Mouse (Mus musculus) stomach, postnatal 0 days (tissue): ENCODE measurements around the gene Zfp622. TPM values are rescaled to one million over a fixed set of nuclear protein-coding genes. Genes with fewer than 3 reads are reported as not detected.

Experiments
- ATAC-seq: fragments of 200-750 bp; cut with Nextera tagmentation; 2 replicates; pipeline ENCODE4 v1.8.0; 2017; ENCODE audit not compliant: low FRiP score, low TSS enrichment
- DNase-seq: peaks from one replicate; pipeline ENCODE4 v3.0.0-alpha.2; 2016; ENCODE audit warnings: low spot score
- H3K27ac ChIP-seq: fragments of 300-500 bp; sonication (generic); replicated peaks from 2 replicates; pipeline ENCODE4 v1.5.1; 2014; ENCODE audit warnings: mild to moderate bottlenecking, control low read depth
- H3K27me3 ChIP-seq: fragments of 300-500 bp; sonication (generic); 2 replicates; pipeline ENCODE4 v1.6.1; 2014; ENCODE audit warnings: low read length; ENCODE audit not compliant: control insufficient read depth, insufficient read depth
- H3K36me3 ChIP-seq: fragments of 300-500 bp; sonication (generic); 2 replicates; pipeline ENCODE4 v1.6.1; 2014; ENCODE audit warnings: low read length, mixed read lengths; ENCODE audit not compliant: control insufficient read depth, insufficient read depth
- H3K4me1 ChIP-seq: fragments of 300-500 bp; sonication (generic); replicated peaks from 2 replicates; pipeline ENCODE4 v1.6.1; 2014; ENCODE audit warnings: antibody characterized with exemption; ENCODE audit not compliant: control insufficient read depth, insufficient read depth
- H3K4me2 ChIP-seq: fragments of 300-500 bp; sonication (generic); replicated peaks from 2 replicates; pipeline ENCODE4 v1.6.1; 2014; ENCODE audit warnings: low read depth, mild to moderate bottlenecking, control low read depth, moderate library complexity
- H3K4me3 ChIP-seq: fragments of 300-500 bp; sonication (generic); 2 replicates; pipeline ENCODE4 v1.5.1; 2014; ENCODE audit warnings: low read depth, low read length, control low read depth
- H3K9ac ChIP-seq: fragments of 300-500 bp; sonication (generic); 2 replicates; pipeline ENCODE4 v1.6.1; 2014; ENCODE audit warnings: mild to moderate bottlenecking, low read length, control low read depth, mixed read lengths
- H3K9me3 ChIP-seq: fragments of 300-500 bp; sonication (generic); 2 replicates; pipeline ENCODE4 v1.6.1; 2016; ENCODE audit warnings: low read length; ENCODE audit not compliant: control insufficient read depth
- CTCF ChIP-seq: IDR thresholded peaks from 2 replicates; pipeline ENCODE4 v1.5.1; 2016; ENCODE audit warnings: antibody characterized with exemption, low read depth, mild to moderate bottlenecking, moderate library complexity
- EP300 ChIP-seq: optimal IDR thresholded peaks from 2 replicates; pipeline ENCODE3; 2016; ENCODE audit warnings: antibody characterized with exemption
- WGBS: fragments of 180-500 bp; shearing (Covaris S2); extraction: QIAGEN DNeasy Blood & Tissue Kit; methylation state at CpG from one replicate; pipeline ENCODE4 v1.1.7; 2014; 5-methylcytosine and 5-hydroxymethylcytosine counted together
- polyA plus RNA-seq: library from polyadenylated mRNA; unstranded; fragments of >200 nt; fragmentation: Nextera tagmentation; extraction: Ambion mirVana; gene quantifications from 2 replicates; pipeline ENCODE4 v1.2.1, GENCODE M21; 2015

Gene Zfp622
- polyA plus RNA-seq, 1 experiment from 2014 or later, result 20.1 TPM

GRCm38 (mm10) chr15:25957651-25958050 is 26.5 kb upstream of the Zfp622 start:
- no peak overlapping the region for H3K4me3 ChIP-seq
- 71% methylated on average over 10 of the region's 10 CpGs for WGBS
- no peaks in the 10 kb centered on the region for H3K36me3 ChIP-seq
- H3K9ac ChIP-seq, result no peak overlapping the region
- ATAC-seq (no peak), DNase-seq (no peak)
- no peaks in the 10 kb centered on the region for H3K27me3 ChIP-seq
- H3K9me3 ChIP-seq, result no peaks in the 10 kb centered on the region
- H3K27ac ChIP-seq, result no peak overlapping the region
- no peaks in the 10 kb centered on the region for H3K4me1 ChIP-seq
- no peak overlapping the region for H3K4me2 ChIP-seq
- no peak for TF ChIP-seq CTCF
- no peak for TF ChIP-seq EP300

- TF ChIP-seq CTCF (peak; percentile 81), EP300 (no peak)
- DNase-seq, result no peak
These were observed 24.8 kb upstream of the Zfp622 start for GRCm38 (mm10) chr15:25959375-25959774.

GRCm38 (mm10) chr15:25960231-25960630 is 23.9 kb upstream of the Zfp622 start:
- Histone ChIP-seq H3K4me1 (no peaks in the 10 kb centered on the region), H3K4me2 (no peak overlapping the region), H3K4me3 (no peak overlapping the region), H3K27ac (no peak overlapping the region), H3K9me3 (no peaks in the 10 kb centered on the region), H3K9ac (no peak overlapping the region), H3K36me3 (no peaks in the 10 kb centered on the region), H3K27me3 (no peaks in the 10 kb centered on the region)
- ATAC-seq (no peak), DNase-seq (no peak)
- 83% methylated on average over 5 of the region's 5 CpGs for WGBS
- no peak for TF ChIP-seq CTCF
- no peak for TF ChIP-seq EP300

More at GRCm38 (mm10) chr15:25959375-25959774, 24.8 kb upstream of the Zfp622 start:
- Histone ChIP-seq H3K4me1 (no peaks in the 10 kb centered on the region), H3K27ac (no peak overlapping the region), H3K36me3 (no peaks in the 10 kb centered on the region), H3K9me3 (no peaks in the 10 kb centered on the region), H3K27me3 (no peaks in the 10 kb centered on the region), H3K4me3 (no peak overlapping the region), H3K4me2 (no peak overlapping the region), H3K9ac (no peak overlapping the region)
- 20% methylated on average over 5 of the region's 5 CpGs for WGBS
- ATAC-seq, result peak; percentile 93

- Histone ChIP-seq H3K36me3 (no peaks in the 10 kb centered on the region), H3K9me3 (no peaks in the 10 kb centered on the region), H3K27me3 (no peaks in the 10 kb centered on the region), H3K27ac (no peak overlapping the region), H3K9ac (no peak overlapping the region), H3K4me1 (no peaks in the 10 kb centered on the region), H3K4me2 (no peak overlapping the region), H3K4me3 (no peak overlapping the region)
- TF ChIP-seq CTCF (no peak), EP300 (no peak)
- ATAC-seq, result no peak
- DNase-seq, result no peak
- WGBS, result 58% methylated on average over 6 of the region's 6 CpGs
These were observed 17.9 kb upstream of the Zfp622 start for GRCm38 (mm10) chr15:25966220-25966774.

GRCm38 (mm10) chr15:25971596-25971995 is 12.6 kb upstream of the Zfp622 start:
- no peak overlapping the region for H3K4me3 ChIP-seq
- WGBS, result 84% methylated on average over 9 of the region's 9 CpGs
- TF ChIP-seq EP300, result no peak
- TF ChIP-seq CTCF, result no peak
- no peak for ATAC-seq
- no peaks in the 10 kb centered on the region for H3K9me3 ChIP-seq
- H3K4me2 ChIP-seq, result no peak overlapping the region
- no peaks in the 10 kb centered on the region for H3K4me1 ChIP-seq
- no peak overlapping the region for H3K27ac ChIP-seq
- H3K9ac ChIP-seq, result no peak overlapping the region
- DNase-seq, result no peak
- 0 out of 2 replicates have a peak, but pooled peaks cover 2% of the 10 kb centered on the region for H3K36me3 ChIP-seq
- no peaks in the 10 kb centered on the region for H3K27me3 ChIP-seq

GRCm38 (mm10) chr15:25972758-25973157 is 11.4 kb upstream of the Zfp622 start:
- no peak for TF ChIP-seq CTCF
- no peak for TF ChIP-seq EP300
- no peak for DNase-seq
- 86% methylated on average over 5 of the region's 5 CpGs for WGBS

More at GRCm38 (mm10) chr15:25972758-25973157, 11.4 kb upstream of the Zfp622 start:
- H3K4me2 ChIP-seq, result no peak overlapping the region
- H3K9ac ChIP-seq, result no peak overlapping the region
- no peaks in the 10 kb centered on the region for H3K27me3 ChIP-seq
- H3K4me1 ChIP-seq, result no peaks in the 10 kb centered on the region
- H3K4me3 ChIP-seq, result no peak overlapping the region
- no peak overlapping the region for H3K27ac ChIP-seq
- no peak for ATAC-seq
- H3K36me3 ChIP-seq, result 0 out of 2 replicates have a peak, but pooled peaks cover 2% of the 10 kb centered on the region
- no peaks in the 10 kb centered on the region for H3K9me3 ChIP-seq
